Mouse (Mus musculus) left cerebral cortex, postnatal 14 days (tissue): ENCODE measurements around the gene Pfdn5. TPM values are rescaled to one million over a fixed set of nuclear protein-coding genes. Genes with fewer than 3 reads are reported as not detected.
A peak's percentile ranks its signal among the peaks of the same experiment; 100 is the strongest.

Experiments
- DNase-seq, 2 experiments: peaks; one replicate each; pipeline ENCODE4 v3.0.0; 2021 to 2022; ENCODE audit warnings: low spot score in 2 of 2, mixed read lengths in 1 of 2
- intact Hi-C: fragments of 180-260 bp; cut with DNase I; formaldehyde crosslinking; loops from one replicate; pipeline ENCODE4 v1.15.1; 2025
- total RNA-seq, 2 experiments: library from RNA; stranded (reverse); gene quantifications; 2 replicates each; pipeline ENCODE4 v1.2.3; 2021

The Pfdn5 gene
- total RNA-seq, 2 experiments from 2014 or later: 313 to 315 TPM

DNA sequence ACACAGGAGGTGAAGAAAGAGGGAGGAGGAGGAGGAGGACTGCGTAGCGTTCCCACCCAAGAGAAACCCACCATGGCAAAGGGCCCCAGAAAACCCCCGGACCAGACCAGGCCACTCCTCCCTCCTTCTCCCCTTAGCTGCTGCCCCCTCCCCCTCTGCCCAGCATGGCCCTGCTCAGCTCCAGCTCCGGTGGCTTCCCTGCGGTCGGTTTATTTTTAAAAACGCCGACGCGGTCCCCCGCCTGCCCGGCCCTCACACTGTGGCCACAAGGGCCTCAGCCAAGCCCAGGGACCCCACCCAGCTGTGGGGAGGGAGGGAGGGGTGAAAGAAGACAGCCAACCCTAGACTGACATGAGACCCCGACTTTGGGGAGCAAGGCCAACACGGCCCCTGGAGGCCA is 36.7 kb downstream of the Pfdn5 start:
- DNase-seq: no peak
- intact Hi-C loops: no loop called here

DNA sequence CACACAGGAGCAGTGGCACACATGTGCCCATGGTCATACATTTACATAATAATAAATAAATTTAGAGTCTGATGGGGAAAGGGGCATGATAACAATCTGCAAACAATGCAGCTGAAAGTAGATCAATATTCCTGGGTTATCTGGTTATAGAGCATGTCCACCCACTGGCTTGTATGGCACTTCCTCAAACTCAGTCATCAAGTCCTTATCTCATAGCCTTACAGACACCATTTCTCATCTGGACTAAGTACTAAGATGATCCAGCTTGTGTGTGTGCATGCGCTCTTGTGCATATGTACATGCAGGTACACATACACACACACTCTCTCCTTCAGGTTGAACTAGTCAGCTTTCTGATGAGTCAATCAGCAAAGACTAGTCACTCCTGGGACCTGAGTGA is 38.8 kb downstream of the Pfdn5 start:
- no peak for DNase-seq
- intact Hi-C loops: no loop called here

DNA sequence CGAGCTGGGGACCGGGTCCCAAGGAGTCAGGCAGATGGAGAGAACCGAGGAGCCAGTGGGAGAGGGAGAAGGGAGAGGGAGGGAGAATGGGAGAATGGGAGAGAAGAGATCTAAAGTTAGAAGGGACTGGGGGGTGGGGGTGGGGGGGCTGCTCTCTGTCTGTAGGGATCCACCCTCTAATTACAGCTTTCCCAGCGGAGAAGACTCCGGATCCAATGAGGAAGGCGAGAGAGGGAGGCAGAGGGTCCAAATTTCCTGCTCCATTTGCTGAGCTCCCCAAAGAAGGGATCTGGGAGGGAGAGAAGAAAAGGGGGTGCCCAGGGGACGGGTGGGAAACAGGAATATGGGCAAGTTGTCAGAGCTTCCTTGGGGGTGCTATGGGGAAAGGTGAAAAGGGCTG is 40.3 kb downstream of the Pfdn5 start:
- no peak for DNase-seq
- intact Hi-C loops: no loop called here

DNA sequence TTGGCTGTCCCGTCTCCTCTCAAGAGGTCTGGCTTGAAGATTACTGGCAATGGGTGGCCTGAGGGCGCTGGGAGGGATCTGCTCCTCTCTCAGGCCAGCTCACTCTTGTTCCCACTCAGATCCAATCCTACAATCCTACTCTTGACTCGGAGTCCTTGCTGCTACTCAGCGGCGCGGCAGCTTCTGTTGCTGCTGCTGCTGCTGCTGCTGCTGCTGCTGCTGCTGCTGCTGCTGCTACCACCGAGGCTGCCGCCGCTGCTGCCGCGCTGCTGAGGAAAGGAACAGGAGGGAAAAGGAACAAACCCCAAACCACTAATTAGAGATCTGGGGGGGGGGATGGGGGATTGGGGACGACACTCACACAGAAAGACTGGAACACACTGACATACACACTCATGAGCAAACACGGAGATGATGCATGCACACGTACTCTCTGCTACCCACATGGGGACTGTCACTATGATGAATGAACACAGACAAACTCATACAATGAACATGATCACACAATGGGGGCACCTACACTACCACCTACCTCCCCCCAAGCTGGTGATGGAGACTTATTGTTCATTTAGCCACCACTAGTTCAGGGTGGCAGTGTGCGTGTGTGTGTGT is 40.9 kb downstream of the Pfdn5 start, which contains the start of gene Sp7:
TSS of gene Sp7 (minus strand) at position 450 of the 612 bp plus-strand sequence.
- intact Hi-C loops: no loop called here

DNA sequence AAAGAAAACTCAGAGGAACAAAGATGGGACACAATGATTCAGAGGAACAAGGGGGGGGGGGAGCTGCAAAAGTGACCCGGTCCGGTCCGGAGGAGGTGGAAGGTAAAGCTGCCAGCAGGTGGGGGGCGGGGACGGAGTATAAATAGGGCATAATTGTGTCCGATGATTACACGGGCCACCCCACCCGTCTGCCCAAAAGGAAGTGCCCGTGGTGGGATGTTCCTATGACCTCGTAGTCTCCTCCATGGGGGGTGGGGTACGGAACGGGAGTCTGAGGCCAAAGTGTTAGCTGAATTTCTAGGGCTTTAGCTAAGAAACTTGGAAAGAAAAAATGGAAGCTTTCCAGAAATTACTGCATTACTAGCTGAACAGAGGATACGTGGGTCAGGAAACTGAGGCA is 44.1 kb downstream of the Pfdn5 start:
- intact Hi-C loops: no loop called here
- no peak for DNase-seq

More for the DNA sequence above, 40.9 kb downstream of the Pfdn5 start, which contains the start of gene Sp7:
- DNase-seq: no peak

DNA sequence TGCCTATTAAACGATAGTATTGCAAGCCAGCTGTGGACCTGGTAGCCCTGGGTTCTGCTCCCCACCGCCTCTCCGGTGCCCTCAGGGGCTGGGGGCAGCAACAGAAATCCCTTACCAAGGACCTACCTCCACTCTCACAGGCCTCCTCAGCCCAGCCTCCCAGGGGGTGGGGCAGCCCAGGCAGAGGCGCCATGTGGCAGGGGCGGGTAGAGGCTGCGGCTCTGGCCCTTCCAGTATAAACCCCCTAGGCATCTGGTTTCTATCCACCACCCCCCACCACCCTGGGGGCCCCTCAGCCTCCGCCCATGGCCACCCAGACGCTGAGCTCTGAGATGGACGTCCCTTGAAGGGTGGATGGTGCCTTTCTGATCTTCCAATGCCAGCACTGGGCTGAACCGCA is 44.8 kb downstream of the Pfdn5 start:
- intact Hi-C loops: no loop called here
- DNase-seq: no peak

DNA sequence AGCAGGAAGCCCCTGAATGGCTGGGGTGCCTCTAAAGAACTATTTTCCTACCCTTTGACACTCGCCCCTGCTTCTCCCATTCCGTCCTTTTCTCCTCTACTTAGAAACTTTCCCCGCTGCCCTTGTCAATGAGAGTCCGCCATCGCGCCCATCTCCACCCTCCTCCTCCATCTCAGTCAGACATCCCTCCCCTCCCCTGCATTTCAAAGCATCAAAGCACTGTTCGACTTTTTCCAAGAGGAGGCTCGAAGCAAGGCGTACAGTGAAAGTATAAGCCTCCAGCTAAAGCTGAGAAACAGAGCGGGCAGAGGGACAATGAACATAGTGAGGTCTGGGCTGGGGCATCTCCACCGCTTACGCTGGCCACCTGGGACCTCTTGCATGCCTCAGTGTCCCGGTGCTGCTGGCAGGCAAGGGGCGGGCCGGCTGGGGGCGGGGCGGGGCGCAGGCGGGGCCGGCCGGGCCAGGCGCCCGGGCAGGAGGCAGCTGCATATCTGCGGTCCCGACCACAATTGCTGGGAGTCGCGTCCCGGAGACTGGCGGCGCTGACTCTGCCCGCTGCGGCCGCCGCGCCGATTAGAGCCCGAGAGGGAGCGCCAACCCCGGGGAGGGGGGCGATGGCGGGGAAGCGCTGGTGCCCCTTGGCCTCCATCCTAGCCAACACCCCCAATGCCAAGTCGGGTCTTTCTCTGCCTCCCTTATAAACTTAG is 50.7 kb downstream of the Pfdn5 start:
- DNase-seq: no peak
- intact Hi-C loops: loop anchor here (2.0 kb wide), 1 partner anchor 22 kb away; no protein-coding TSS in a partner anchor

DNA sequence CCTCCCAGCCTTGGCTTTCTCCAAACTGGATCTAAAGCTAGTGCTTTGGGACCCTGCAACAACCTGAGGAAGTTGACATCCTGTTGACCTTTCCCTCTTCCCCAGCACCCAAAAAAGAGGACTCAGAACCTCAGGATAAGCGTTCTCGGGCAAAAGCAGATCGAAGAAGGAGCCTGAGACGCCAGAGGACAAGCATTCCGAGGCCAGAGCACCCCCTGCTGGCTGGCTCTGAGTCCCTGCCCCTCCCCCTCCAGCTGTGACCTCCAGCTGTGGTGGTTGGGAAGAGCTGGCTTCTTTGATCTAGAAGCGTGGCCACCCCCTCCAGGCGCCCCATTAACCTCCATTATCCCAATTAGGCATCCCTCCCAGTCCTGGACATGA is 51.2 kb downstream of the Pfdn5 start:
- DNase-seq: peak; percentile 80 to 83
- intact Hi-C loops: loop anchor here (2.0 kb wide), 1 partner anchor 22 kb away; no protein-coding TSS in a partner anchor

DNA sequence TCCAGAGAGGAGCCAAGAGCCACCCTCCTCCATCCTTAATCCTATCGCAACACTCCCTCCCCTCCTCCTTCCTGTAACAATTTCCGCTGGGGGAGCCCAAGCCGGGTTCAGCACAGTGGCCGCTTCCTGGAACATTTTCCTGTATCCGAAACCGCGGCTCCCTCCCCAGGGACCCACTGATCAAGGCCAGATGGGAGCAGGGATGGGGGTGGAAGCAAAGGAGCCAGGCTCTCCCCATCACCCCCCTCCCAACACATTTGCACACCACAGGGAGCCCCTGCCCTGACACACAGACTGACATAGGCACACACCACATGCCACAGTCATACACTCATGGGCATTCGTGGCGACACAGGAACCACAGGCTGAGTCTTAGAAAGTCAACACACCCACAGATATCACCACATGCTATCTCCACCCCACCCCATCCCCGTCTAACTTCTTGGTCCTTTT is 51.9 kb downstream of the Pfdn5 start:
- DNase-seq: no peak
- intact Hi-C loops: loop anchor here (2.0 kb wide), 1 partner anchor 23 kb away; no protein-coding TSS in a partner anchor

Other genes with a start within 250 kb of the Pfdn5 start
- gene Tns2, start 225.7 kb upstream of the Pfdn5 start, total RNA-seq: 10 to 100 TPM; 14.4 to 18.5 TPM
- 100 to 1,000 TPM; 143 to 152 TPM for gene Spryd3, start 189.9 kb upstream of the Pfdn5 start, total RNA-seq
- gene Igfbp6, start 181.8 kb upstream of the Pfdn5 start, total RNA-seq: 10 to 100 TPM; 11.9 to 13.5 TPM
- not detected for gene Soat2, start 175.6 kb upstream of the Pfdn5 start, total RNA-seq
- 10 to 100 TPM; 55.2 to 61.6 TPM for gene Zfp740, start 122.9 kb upstream of the Pfdn5 start, total RNA-seq
- gene Csad, start 121.4 kb upstream of the Pfdn5 start, total RNA-seq: 10 to 100 TPM; 29.7 to 30.4 TPM
- gene Itgb7, start 94.2 kb upstream of the Pfdn5 start, total RNA-seq: 1 to 10 TPM in 1 of 2 experiments, under 1 TPM in 1; 0.99 to 1.2 TPM
- gene Rarg, start 68.6 kb upstream of the Pfdn5 start, total RNA-seq: 1 to 10 TPM; 8.3 to 9.4 TPM
- gene Gm9918, start 55.6 kb upstream of the Pfdn5 start, total RNA-seq: not detected
- 10 to 100 TPM; 36.8 to 40.6 TPM for gene Mfsd5, start 46.7 kb upstream of the Pfdn5 start, total RNA-seq
- gene Espl1, start 29.9 kb upstream of the Pfdn5 start, total RNA-seq: 1 to 10 TPM; 1.8 to 2.3 TPM
- 10 to 100 TPM; 48.2 to 51.4 TPM for gene Myg1, start 5.6 kb downstream of the Pfdn5 start, total RNA-seq
- gene Aaas, start 24.7 kb downstream of the Pfdn5 start, total RNA-seq: 10 to 100 TPM; 17.5 to 18.8 TPM
- under 1 TPM; 0.26 to 0.53 TPM for gene Sp7, start 41.1 kb downstream of the Pfdn5 start, total RNA-seq
- gene Sp1, start 80.0 kb downstream of the Pfdn5 start, total RNA-seq: 10 to 100 TPM; 23.2 to 24.5 TPM
- gene Amhr2, start 119.3 kb downstream of the Pfdn5 start, total RNA-seq: under 1 TPM; 0.51 to 0.75 TPM
- 10 to 100 TPM; 22.3 to 24.8 TPM for gene Prr13, start 132.9 kb downstream of the Pfdn5 start, total RNA-seq
- gene Pcbp2, start 144.4 kb downstream of the Pfdn5 start, total RNA-seq: 100 to 1,000 TPM; 436 to 453 TPM
- not detected for gene Gm10337, start 177.6 kb downstream of the Pfdn5 start, total RNA-seq
- 10 to 100 TPM; 93.7 to 94.0 TPM for gene Map3k12, start 190.9 kb downstream of the Pfdn5 start, total RNA-seq
- gene Tarbp2, start 192.1 kb downstream of the Pfdn5 start, total RNA-seq: 10 to 100 TPM; 32.4 to 34.2 TPM
- gene Npff, start 198.8 kb downstream of the Pfdn5 start, total RNA-seq: 1 to 10 TPM; 1.6 to 3.7 TPM